Mouse (Mus musculus) left cerebral cortex, postnatal 10 days (tissue): Measurements from ENCODE around the gene Kdsr. TPM values are rescaled to one million over a fixed set of nuclear protein-coding genes. Genes with fewer than 3 reads are reported as not detected.
"Not testable (repeated sequence)": the region's sequence is repeated elsewhere in the genome, so short reads cannot be mapped to it uniquely, and the experiment has no call there.

Source experiments
- DNase-seq, 2 experiments: peaks; one replicate each; pipeline ENCODE4 v3.0.0; 2021 to 2022; ENCODE audit warnings: low spot score in 2 of 2, mixed read lengths in 1 of 2; ENCODE audit errors: extremely low spot score in 1 of 2
- intact Hi-C: fragments of 180-260 bp; cut with DNase I; formaldehyde crosslinking; loops from one replicate; pipeline ENCODE4 v1.15.1; 2025
- total RNA-seq, 2 experiments: library from RNA; stranded (reverse); gene quantifications; 2 replicates each; pipeline ENCODE4 v1.2.3; 2021

Gene Kdsr
- total RNA-seq, 2 experiments from 2014 or later = 23.2 to 27.0 TPM

- DNase-seq = no peak
- intact Hi-C loops = no loop called here
These were observed 16.5 kb downstream of the Kdsr start for GRCm38 (mm10) chr1:106742980-106743379.

- intact Hi-C loops = no loop called here
- DNase-seq = no peak
These were observed 18.8 kb downstream of the Kdsr start for GRCm38 (mm10) chr1:106740735-106741134.

GRCm38 (mm10) chr1:106739810-106740209 lies 19.7 kb downstream of the Kdsr start:
- no peak for DNase-seq
- intact Hi-C loops = no loop called here

GRCm38 (mm10) chr1:106738092-106738491 lies 21.4 kb downstream of the Kdsr start:
- no peak for DNase-seq
- intact Hi-C loops = no loop called here

- intact Hi-C loops = no loop called here
- no peak for DNase-seq
These were observed 23.3 kb downstream of the Kdsr start for GRCm38 (mm10) chr1:106736211-106736610.

GRCm38 (mm10) chr1:106735586-106735985 lies 23.9 kb downstream of the Kdsr start:
- peak in 1 of 2 experiments; percentile 34 for DNase-seq
- intact Hi-C loops = no loop called here

- intact Hi-C loops = no loop called here
- no peak for DNase-seq
These were observed 37.5 kb downstream of the Kdsr start for GRCm38 (mm10) chr1:106722061-106722460.

GRCm38 (mm10) chr1:106717736-106718135 lies 41.8 kb downstream of the Kdsr start:
- intact Hi-C loops = loop anchor here (1.0 to 10.0 kb wide), 3 partner anchors 206 to 643 kb away; no protein-coding TSS in a partner anchor

GRCm38 (mm10) chr1:106717071-106717601 lies 42.4 kb downstream of the Kdsr start:
- intact Hi-C loops = loop anchor here (1.0 to 10.0 kb wide), 3 partner anchors 206 to 642 kb away; no protein-coding TSS in a partner anchor
- DNase-seq = peak; percentile 80 to 82

More at GRCm38 (mm10) chr1:106717736-106718135, 41.8 kb downstream of the Kdsr start:
- DNase-seq = not testable (repeated sequence)

- intact Hi-C loops = loop anchor here (10.0 kb wide), 1 partner anchor 641 kb away; no protein-coding TSS in a partner anchor
- no peak for DNase-seq
These were observed 43.4 kb downstream of the Kdsr start for GRCm38 (mm10) chr1:106716141-106716540.

GRCm38 (mm10) chr1:106715111-106716083 lies 44.1 kb downstream of the Kdsr start:
- no peak for DNase-seq
- intact Hi-C loops = loop anchor here (2.0 to 10.0 kb wide), 2 partner anchors 171 to 641 kb away; no protein-coding TSS in a partner anchor

GRCm38 (mm10) chr1:106714530-106714981 lies 45.0 kb downstream of the Kdsr start:
- intact Hi-C loops = loop anchor here (2.0 to 10.0 kb wide), 3 partner anchors 87 to 640 kb away; no protein-coding TSS in a partner anchor
- DNase-seq = no peak

- intact Hi-C loops = loop anchor here (2.0 to 10.0 kb wide), 3 partner anchors 87 to 639 kb away; no protein-coding TSS in a partner anchor
These were observed 45.7 kb downstream of the Kdsr start, which contains the start of gene Bcl2 for GRCm38 (mm10) chr1:106713621-106714529. Gene Bcl2 (minus strand): TSS chr1:106714274.

GRCm38 (mm10) chr1:106712330-106712729 lies 47.2 kb downstream of the Kdsr start:
- intact Hi-C loops = loop anchor here (5.0 to 10.0 kb wide), 2 partner anchors 85 to 638 kb away; no protein-coding TSS in a partner anchor

More at GRCm38 (mm10) chr1:106713621-106714529, 45.7 kb downstream of the Kdsr start, which contains the start of gene Bcl2:
- DNase-seq = peak; percentile 58 to 87

GRCm38 (mm10) chr1:106711356-106712125 lies 48.0 kb downstream of the Kdsr start:
- intact Hi-C loops = loop anchor here (5.0 to 10.0 kb wide), 2 partner anchors 84 to 637 kb away; no protein-coding TSS in a partner anchor
- DNase-seq = no peak

More at GRCm38 (mm10) chr1:106712330-106712729, 47.2 kb downstream of the Kdsr start:
- peak in 1 of 2 experiments; percentile 74 for DNase-seq

- intact Hi-C loops = loop anchor here (5.0 to 10.0 kb wide), 2 partner anchors 83 to 635 kb away; no protein-coding TSS in a partner anchor
- DNase-seq = no peak
These were observed 49.3 kb downstream of the Kdsr start for GRCm38 (mm10) chr1:106710202-106710601.
